Mouse (Mus musculus) liver, embryonic 16.5 days (tissue): ENCODE results near the gene Lrrc4. TPM values are rescaled to one million over a fixed set of nuclear protein-coding genes. Genes with fewer than 3 reads are reported as not detected.

Source experiments
- ATAC-seq: fragments of 200-750 bp; cut with Nextera tagmentation; 2 replicates; pipeline ENCODE4 v1.8.0; 2017; ENCODE audit warnings: low read depth, mild to moderate bottlenecking, moderate number of reproducible peaks, moderate library complexity
- H3K27ac ChIP-seq: fragments of 300-500 bp; sonication (generic); 2 replicates; pipeline ENCODE4 v1.5.1; 2014; ENCODE audit warnings: mild to moderate bottlenecking, low read length
- H3K27me3 ChIP-seq: fragments of 300-500 bp; sonication (generic); 2 replicates; pipeline ENCODE4 v1.6.1; 2014; ENCODE audit warnings: low read depth, low read length, mixed read lengths; ENCODE audit not compliant: control insufficient read depth, insufficient read depth
- H3K36me3 ChIP-seq: fragments of 300-500 bp; sonication (generic); 2 replicates; pipeline ENCODE4 v1.6.1; 2014; ENCODE audit warnings: mild to moderate bottlenecking; ENCODE audit not compliant: control insufficient read depth, insufficient read depth
- H3K4me1 ChIP-seq: fragments of 300-500 bp; sonication (generic); 2 replicates; pipeline ENCODE4 v1.6.1; 2014; ENCODE audit warnings: low read depth, low read length, mixed read lengths; ENCODE audit not compliant: control insufficient read depth
- H3K4me2 ChIP-seq: fragments of 300-500 bp; sonication (generic); 2 replicates; pipeline ENCODE4 v1.6.1; 2014; ENCODE audit warnings: low read depth, low read length, mixed read lengths
- H3K4me3 ChIP-seq: fragments of 300-500 bp; sonication (generic); 2 replicates; pipeline ENCODE4 v1.5.1; 2014; ENCODE audit warnings: low read depth, mild to moderate bottlenecking, low read length
- H3K9ac ChIP-seq: fragments of 300-500 bp; sonication (generic); 2 replicates; pipeline ENCODE4 v1.6.1; 2014; ENCODE audit warnings: low read depth, low read length
- H3K9me3 ChIP-seq: fragments of 300-500 bp; sonication (generic); replicated peaks from 2 replicates; pipeline ENCODE4 v1.6.1; 2016; ENCODE audit warnings: low read length; ENCODE audit not compliant: control insufficient read depth
- WGBS: fragments of 180-500 bp; shearing (Covaris S2); extraction: QIAGEN DNeasy Blood & Tissue Kit; methylation state at CpG from one replicate; pipeline ENCODE4 v1.1.7; 2014; ENCODE audit not compliant: insufficient replicate concordance; 5-methylcytosine and 5-hydroxymethylcytosine counted together
- polyA plus RNA-seq: library from polyadenylated mRNA; unstranded; fragments of >200 nt; fragmentation: Nextera tagmentation; extraction: Ambion mirVana; gene quantifications from 2 replicates; pipeline ENCODE4 v1.2.1, GENCODE M21; 2015

Lrrc4 gene
- polyA plus RNA-seq, 1 experiment from 2014 or later: 0.11 TPM

- WGBS: 87% methylated on average over 5 of the region's 5 CpGs
- no peak for ATAC-seq
- H3K9me3 ChIP-seq: no peaks in the 10 kb centered on the region
Measured at GRCm38 (mm10) chr6:28640088-28640487, 191.5 kb downstream of the Lrrc4 start.

GRCm38 (mm10) chr6:28635531-28636348 is 195.8 kb downstream of the Lrrc4 start:
- no peaks in the 10 kb centered on the region for H3K27me3 ChIP-seq
- H3K27ac ChIP-seq: no peak overlapping the region
- H3K4me2 ChIP-seq: no peak overlapping the region
- no peak overlapping the region for H3K9ac ChIP-seq
- 48% methylated on average over 6 of the region's 6 CpGs for WGBS
- peaks cover 18% of the 10 kb centered on the region for H3K4me1 ChIP-seq
- H3K9me3 ChIP-seq: no peaks in the 10 kb centered on the region
- no peaks in the 10 kb centered on the region for H3K36me3 ChIP-seq
- peak; percentile 62 for ATAC-seq
- no peak overlapping the region for H3K4me3 ChIP-seq

More at GRCm38 (mm10) chr6:28640088-28640487, 191.5 kb downstream of the Lrrc4 start:
- Histone ChIP-seq H3K27ac (no peak overlapping the region), H3K9ac (no peak overlapping the region), H3K4me2 (no peak overlapping the region), H3K4me1 (peaks cover 14% of the 10 kb centered on the region), H3K36me3 (no peaks in the 10 kb centered on the region), H3K27me3 (no peaks in the 10 kb centered on the region), H3K4me3 (no peak overlapping the region)

- Histone ChIP-seq H3K4me2 (no peak overlapping the region), H3K27ac (no peak overlapping the region), H3K9me3 (no peaks in the 10 kb centered on the region), H3K27me3 (no peaks in the 10 kb centered on the region), H3K4me1 (peaks cover 18% of the 10 kb centered on the region), H3K4me3 (no peak overlapping the region), H3K36me3 (no peaks in the 10 kb centered on the region), H3K9ac (no peak overlapping the region)
- WGBS: 50% methylated on average over 1 of the region's 1 CpGs
- ATAC-seq: peak; percentile 77
Measured at GRCm38 (mm10) chr6:28635092-28635491, 196.5 kb downstream of the Lrrc4 start.

- H3K4me3 ChIP-seq: no peak overlapping the region
- no peak overlapping the region for H3K4me2 ChIP-seq
- H3K4me1 ChIP-seq: peaks cover 24% of the 10 kb centered on the region
- 61% methylated on average over 3 of the region's 3 CpGs for WGBS
- ATAC-seq: no peak
- H3K36me3 ChIP-seq: no peaks in the 10 kb centered on the region
- H3K27me3 ChIP-seq: no peaks in the 10 kb centered on the region
- no peak overlapping the region for H3K9ac ChIP-seq
- H3K27ac ChIP-seq: no peak overlapping the region
- no peaks in the 10 kb centered on the region for H3K9me3 ChIP-seq
Measured at GRCm38 (mm10) chr6:28633656-28634055, 197.9 kb downstream of the Lrrc4 start.

GRCm38 (mm10) chr6:28633120-28633519 is 198.4 kb downstream of the Lrrc4 start:
- no peaks in the 10 kb centered on the region for H3K36me3 ChIP-seq
- no peaks in the 10 kb centered on the region for H3K9me3 ChIP-seq
- no peak overlapping the region for H3K27ac ChIP-seq
- H3K4me2 ChIP-seq: no peak overlapping the region
- WGBS: 64% methylated on average over 2 of the region's 2 CpGs
- H3K4me1 ChIP-seq: peaks cover 30% of the 10 kb centered on the region
- no peak overlapping the region for H3K4me3 ChIP-seq
- H3K27me3 ChIP-seq: no peaks in the 10 kb centered on the region
- ATAC-seq: no peak
- H3K9ac ChIP-seq: no peak overlapping the region

GRCm38 (mm10) chr6:28630926-28631325 is 200.6 kb downstream of the Lrrc4 start:
- 81% methylated on average over 2 of the region's 2 CpGs for WGBS
- no peak overlapping the region for H3K27ac ChIP-seq
- H3K4me3 ChIP-seq: no peak overlapping the region
- H3K36me3 ChIP-seq: peaks cover 2% of the 10 kb centered on the region; the same call in 1 of the 2 replicates
- no peak for ATAC-seq
- no peak overlapping the region for H3K9ac ChIP-seq
- H3K9me3 ChIP-seq: no peaks in the 10 kb centered on the region
- no peaks in the 10 kb centered on the region for H3K27me3 ChIP-seq
- peaks cover 25% of the 10 kb centered on the region for H3K4me1 ChIP-seq
- no peak overlapping the region for H3K4me2 ChIP-seq

- ATAC-seq: no peak
- WGBS: 93% methylated on average over 2 of the region's 2 CpGs
Measured at GRCm38 (mm10) chr6:28629866-28630265, 201.7 kb downstream of the Lrrc4 start.

GRCm38 (mm10) chr6:28628408-28628807 is 203.1 kb downstream of the Lrrc4 start:
- no peak overlapping the region for H3K9ac ChIP-seq
- peak; percentile 99 for ATAC-seq
- H3K27ac ChIP-seq: peak overlapping the region; percentile 54

More at GRCm38 (mm10) chr6:28629866-28630265, 201.7 kb downstream of the Lrrc4 start:
- H3K9ac ChIP-seq: no peak overlapping the region
- H3K36me3 ChIP-seq: peaks cover 2% of the 10 kb centered on the region; the same call in 1 of the 2 replicates
- H3K4me2 ChIP-seq: no peak overlapping the region
- no peaks in the 10 kb centered on the region for H3K27me3 ChIP-seq
- no peak overlapping the region for H3K4me3 ChIP-seq
- no peak overlapping the region for H3K27ac ChIP-seq
- no peaks in the 10 kb centered on the region for H3K9me3 ChIP-seq
- H3K4me1 ChIP-seq: peaks cover 20% of the 10 kb centered on the region

GRCm38 (mm10) chr6:28622963-28623362 is 208.6 kb downstream of the Lrrc4 start:
- H3K4me3 ChIP-seq: no peak overlapping the region
- H3K4me1 ChIP-seq: peaks cover 45% of the 10 kb centered on the region
- WGBS: 71% methylated on average over 3 of the region's 3 CpGs
- peaks cover 2% of the 10 kb centered on the region; the same call in 1 of the 2 replicates for H3K36me3 ChIP-seq
- peak overlapping the region; percentile 55 for H3K27ac ChIP-seq
- no peak overlapping the region for H3K4me2 ChIP-seq
- no peak overlapping the region for H3K9ac ChIP-seq
- no peaks in the 10 kb centered on the region for H3K9me3 ChIP-seq
- ATAC-seq: no peak
- H3K27me3 ChIP-seq: no peaks in the 10 kb centered on the region

More at GRCm38 (mm10) chr6:28628408-28628807, 203.1 kb downstream of the Lrrc4 start:
- no peak overlapping the region for H3K4me3 ChIP-seq
- no peaks in the 10 kb centered on the region for H3K9me3 ChIP-seq
- 21% methylated on average over 1 of the region's 1 CpGs for WGBS
- H3K4me1 ChIP-seq: peaks cover 15% of the 10 kb centered on the region
- no peaks in the 10 kb centered on the region for H3K27me3 ChIP-seq
- no peak overlapping the region for H3K4me2 ChIP-seq
- peaks cover 2% of the 10 kb centered on the region; the same call in 1 of the 2 replicates for H3K36me3 ChIP-seq
